Mouse (Mus musculus) lung, postnatal 0 days (tissue): ENCODE measurements around the gene Socs3.

Experiments
- CTCF ChIP-seq: IDR thresholded peaks from 2 replicates; pipeline ENCODE4 v1.5.1; 2016; ENCODE audit warnings: antibody characterized with exemption, mild to moderate bottlenecking
- EP300 ChIP-seq: IDR thresholded peaks from 2 replicates; pipeline ENCODE4 v1.6.1; 2016; ENCODE audit warnings: antibody characterized with exemption, mild to moderate bottlenecking, control low read depth

GRCm38 (mm10) chr11:117940881-117941280 lies 29.0 kb downstream of the Socs3 start:
- no peak for TF ChIP-seq EP300
- no peak for TF ChIP-seq CTCF
